ENCODE assay signal across 10 mouse cellular contexts in genomic region chr9:70242112-70242862, GRCm38 (mm10). TPM values are rescaled to one million over a fixed set of nuclear protein-coding genes. Genes with fewer than 3 reads are reported as not detected.
DNase-seq lines count a peak whose midpoint lies in the region; ATAC-seq lines count a peak whose summit lies in the region.
"Had no signal": no experiment of that assay in that cellular context is flagged by ENCODE, and none has a peak within 500 bp of the region (broad histone marks: within the 10 kb centered on the region; RNA-seq: fewer than 3 reads in every experiment).

No protein-coding gene starts in this region.

- no peaks in the 10 kb centered on the region for H3K36me3 ChIP-seq in liver, embryonic 12.5 days
- H3K36me3 ChIP-seq: neural tube, embryonic 12.5 days had no signal

- peak overlapping the region; percentile 69 for H3K27ac ChIP-seq in liver, embryonic 12.5 days
- H3K27ac ChIP-seq: heart, adult 2 months; neural tube, embryonic 12.5 days had no signal

- H3K27me3 ChIP-seq in liver, embryonic 12.5 days (replicated peaks), result no peaks in the 10 kb centered on the region
- H3K27me3 ChIP-seq: neural tube, embryonic 12.5 days had no signal

- H3K4me3 ChIP-seq in liver, embryonic 12.5 days, result no peak overlapping the region
- H3K4me3 ChIP-seq: heart, adult 2 months; neural tube, embryonic 12.5 days had no signal

- WGBS in liver, embryonic 12.5 days (ENCODE audit: insufficient replicate concordance), result 48% methylated on average over 4 of the region's 4 CpGs

- no peak overlapping the region for H3K4me2 ChIP-seq in liver, embryonic 12.5 days
- H3K4me2 ChIP-seq: neural tube, embryonic 12.5 days had no signal

- H3K9me3 ChIP-seq in liver, embryonic 12.5 days (replicated peaks), result no peaks in the 10 kb centered on the region
- H3K9me3 ChIP-seq: neural tube, embryonic 12.5 days had no signal

- peaks cover 8% of the 10 kb centered on the region; the same call in 1 of the 2 replicates for H3K4me1 ChIP-seq in liver, embryonic 12.5 days
- H3K4me1 ChIP-seq: neural tube, embryonic 12.5 days had no signal

- no peak overlapping the region for H3K9ac ChIP-seq in liver, embryonic 12.5 days
- H3K9ac ChIP-seq: neural tube, embryonic 12.5 days had no signal

- no peak for ATAC-seq in CD4-positive, CD25-positive, alpha-beta regulatory T cell, adult 4 months
- ATAC-seq in liver, embryonic 12.5 days, result peak; percentile 60
- ATAC-seq in megakaryocyte progenitor cell, adult 5-6 weeks (replicated peaks; ENCODE audit: poor library complexity), result no peak

- DNase-seq in CD4-positive, CD25-positive, alpha-beta regulatory T cell, adult 2 months (ENCODE audit: low read depth, low spot score), result peak; percentile 22
- peak; percentile 90 for DNase-seq in adrenal gland, adult 2 months
- DNase-seq in kidney, adult 18-20 months, result peak; percentile 64
- DNase-seq in layer of hippocampus, postnatal 36 days, result no peak
- DNase-seq in left cerebral cortex, adult 8-10 months (ENCODE audit: low spot score in 2 of 2), result no peak
- DNase-seq: heart, adult 2 months had no signal

RNA-seq across cellular contexts. Expression of gene Myo1e, which starts 35.1 kb away (rescaled TPM):
- 10 to 100 TPM; 32.1 to 54.1 TPM for polyA plus RNA-seq in CD4-positive, CD25-positive, alpha-beta regulatory T cell, adult 4 months (2017; shearing (Covaris generic))
- 10 to 100 TPM; 23.4 to 29.3 TPM for total RNA-seq in adrenal gland, adult 2 months (2021)
- polyA plus RNA-seq in adrenal gland, adult 2 months (2012; rRNA removed), result 3.1 and 4.2 TPM in 2 replicates
- 4.0 and 4.2 TPM in 2 replicates for polyA plus RNA-seq in liver, embryonic 12.5 days (2016; fragmentation: Nextera tagmentation; extraction: Ambion mirVana)
- 1 to 10 TPM; 8.0 to 8.1 TPM for total RNA-seq in layer of hippocampus, postnatal 36 days (2021)
- 0.10 TPM in 1 of 2 replicates, not detected in the other for total RNA-seq in megakaryocyte progenitor cell, adult 5-6 weeks (2015)
- 0.03 TPM in 1 of 2 replicates, not detected in the other for total RNA-seq in megakaryocyte progenitor cell, adult 5-6 weeks (2017)
- 10 to 100 TPM; 12.6 to 23.5 (median 15.5) TPM for total RNA-seq in left cerebral cortex, adult 8-10 months (2022)

Comparison
In these comparisons a context has a peak if more than half of its experiments do, and no peak if none do; other contexts are left out.
1. DNase-seq: peak in CD4-positive, CD25-positive, alpha-beta regulatory T cell, adult 2 months (single experiment), adrenal gland, adult 2 months (single experiment) and kidney, adult 18-20 months (single experiment); none in layer of hippocampus, postnatal 36 days (0 of 2) and left cerebral cortex, adult 8-10 months (0 of 2).
2. RNA of gene Myo1e, which starts 35.1 kb away (total RNA-seq): 23.4 to 29.3 TPM in adrenal gland, adult 2 months, 12.6 to 23.5 TPM in left cerebral cortex, adult 8-10 months and 8.0 to 8.1 TPM in layer of hippocampus, postnatal 36 days; 0.03 to 0.10 TPM in megakaryocyte progenitor cell, adult 5-6 weeks; every median in the first group is over 4 times any median in the second.